Mouse (Mus musculus) ES-Bruce4 (cell line): ENCODE measurements around the gene Zbtb1.

Experiments
- CTCF ChIP-seq: IDR thresholded peaks from one replicate; pipeline ENCODE4 v1.8.1; 2011; ENCODE audit warnings: low read depth, low read length
- EP300 ChIP-seq: IDR thresholded peaks from 2 replicates; pipeline ENCODE4 v1.6.1; 2011; ENCODE audit warnings: low read depth, low read length; ENCODE audit not compliant: insufficient read depth

DNA sequence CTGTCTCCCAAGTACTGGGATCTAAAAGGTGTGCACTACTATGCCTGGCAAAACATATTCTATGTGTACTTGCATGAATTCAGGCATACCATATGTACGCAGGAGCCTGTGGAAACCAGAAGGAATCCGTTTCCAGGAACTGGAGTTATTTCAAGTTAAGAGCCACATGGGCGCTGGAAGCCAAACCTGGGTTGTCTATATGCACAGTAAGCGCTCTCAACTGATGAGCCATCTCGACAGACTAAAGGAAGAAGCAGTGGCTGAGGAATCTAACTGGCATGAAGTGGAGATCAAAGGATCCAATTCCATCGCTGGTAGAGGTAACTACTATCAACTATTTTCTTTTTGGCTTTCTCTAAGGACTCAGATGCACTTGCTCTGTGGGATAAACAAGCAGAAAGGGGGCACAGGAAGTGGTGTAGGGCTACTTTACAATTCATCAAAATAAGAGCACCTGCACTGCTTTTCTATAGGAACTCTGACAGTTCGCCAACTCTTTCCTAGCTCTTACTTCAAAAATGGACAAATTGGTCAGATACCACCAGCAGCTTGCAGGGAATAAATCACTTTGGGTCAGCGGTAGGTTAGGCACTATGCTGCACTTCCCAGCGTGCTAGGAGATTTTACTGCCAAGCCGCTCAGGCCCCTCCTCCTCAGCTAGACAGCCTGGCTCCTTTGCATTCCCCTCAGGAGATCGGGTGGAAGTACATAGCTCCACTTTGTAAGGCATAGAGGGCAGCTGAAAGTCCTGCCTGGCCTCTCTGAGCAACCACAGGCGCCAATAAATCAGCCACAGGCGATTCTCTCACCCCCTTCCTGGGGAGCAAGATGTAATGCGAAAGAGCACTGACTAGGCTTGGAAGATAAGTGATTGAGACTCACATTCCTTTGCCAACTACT is 2.7 kb upstream of the Zbtb1 start:
- no peak for TF ChIP-seq CTCF
- TF ChIP-seq EP300, result no peak
